Mouse (Mus musculus): Measurements from ENCODE around the gene Hnrnpa2b1.

Gene Hnrnpa2b1

DNA sequence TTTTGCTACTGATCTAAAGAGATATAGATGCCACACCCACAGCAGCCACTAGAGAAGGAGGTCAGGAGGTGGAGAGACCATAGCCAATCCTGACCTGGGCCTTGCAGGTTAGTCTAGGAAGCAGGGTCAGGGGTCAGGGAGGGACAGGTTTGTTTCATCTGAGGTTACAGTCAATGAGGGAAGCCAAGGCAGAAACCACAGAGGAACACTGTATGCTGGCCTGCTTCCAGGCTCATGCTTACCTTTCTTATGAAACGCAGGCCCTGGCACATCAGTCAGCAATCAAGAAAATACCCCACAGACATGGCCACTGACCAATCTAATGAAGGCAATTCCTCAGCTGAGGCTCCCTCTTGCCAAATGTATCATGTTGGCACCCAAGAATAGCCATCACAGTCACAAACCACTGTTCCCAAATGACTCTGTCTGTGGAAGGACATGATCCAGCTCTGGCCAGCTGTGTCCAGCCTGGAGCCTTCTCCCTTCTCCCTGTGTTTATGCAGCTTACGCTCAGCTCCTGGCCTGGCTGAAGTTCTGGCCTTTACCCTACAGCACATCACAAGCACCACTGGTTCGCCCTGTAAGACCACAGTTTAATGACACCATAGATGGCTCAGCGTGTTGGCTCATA lies 52.3 kb downstream of the Hnrnpa2b1 start:
- no peak for DNase-seq (ENCODE audit: low spot score in 2 of 2)

DNA sequence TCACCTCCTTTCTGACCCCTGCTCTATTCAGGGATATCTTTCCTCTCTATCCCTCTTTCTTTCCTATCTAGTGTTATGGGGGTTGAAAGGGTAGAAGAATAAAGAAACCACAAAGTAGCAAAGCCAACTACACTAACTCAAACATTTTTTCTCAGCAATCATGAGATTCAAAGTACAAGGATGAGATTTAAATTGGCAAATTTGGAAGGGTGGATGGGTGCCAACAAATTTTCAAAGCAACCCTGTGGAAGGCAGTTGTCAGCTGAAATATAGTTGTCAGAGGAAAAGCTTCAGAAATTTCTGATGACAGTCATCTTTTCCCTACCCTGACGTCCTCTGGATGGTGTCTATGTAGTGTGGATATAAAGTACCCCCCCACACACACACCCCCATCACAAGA lies 53.3 kb downstream of the Hnrnpa2b1 start:
- no peak for DNase-seq (ENCODE audit: low spot score in 2 of 2)
